Mouse (Mus musculus) CH12.LX (cell line): ENCODE measurements around the gene Siah2. TPM values are rescaled to one million over a fixed set of nuclear protein-coding genes. Genes with fewer than 3 reads are reported as not detected.

Experiments used
- DNase-seq: peaks from one replicate; pipeline ENCODE4 v3.0.0-alpha.2; 2013; ENCODE audit errors: extremely low read depth
- H3K27ac ChIP-seq: 2 replicates; pipeline ENCODE4 v1.5.1; 2012; ENCODE audit warnings: low read depth, mild to moderate bottlenecking, control low read depth, moderate library complexity; ENCODE audit not compliant: insufficient read depth
- H3K27me3 ChIP-seq: replicated peaks from 2 replicates; pipeline ENCODE3; 2012; ENCODE audit warnings: inconsistent platforms
- H3K36me3 ChIP-seq, 2 experiments: replicated peaks in 1 of 2; 2 replicates each; pipeline versions ENCODE3 to v1.6.1; 2012; ENCODE audit warnings: inconsistent platforms in 1 of 2, low read length in 1 of 2, mild to moderate bottlenecking in 1 of 2, mixed read lengths in 1 of 2, moderate library complexity in 1 of 2; ENCODE audit not compliant: control insufficient read depth in 1 of 2, insufficient read depth in 1 of 2
- H3K4me1 ChIP-seq, 2 experiments: 2 replicates each; pipeline ENCODE4 v1.6.1; 2012; ENCODE audit warnings: inconsistent platforms in 1 of 2, moderate library complexity in 1 of 2; ENCODE audit not compliant: insufficient read depth in 2 of 2, control insufficient read depth in 1 of 2
- H3K4me2 ChIP-seq: 2 replicates; pipeline ENCODE4 v1.6.1; 2012; ENCODE audit warnings: low read depth, mild to moderate bottlenecking, control low read depth; ENCODE audit not compliant: poor library complexity, insufficient read depth, severe bottlenecking
- H3K4me3 ChIP-seq, 3 experiments: fragments of 150-350 bp in 1 of 3; sonication (generic) in 1 of 3; replicated peaks in 1 of 3; 2 replicates each; pipeline versions ENCODE3 to v1.5.1; 2011 to 2012; ENCODE audit warnings: low read depth in 2 of 3, low read length in 2 of 3, mild to moderate bottlenecking in 2 of 3, moderate library complexity in 2 of 3, control low read depth in 1 of 3, improper control_type of control experiment in 1 of 3, inconsistent platforms in 1 of 3, mixed read lengths in 1 of 3; ENCODE audit not compliant: poor library complexity in 1 of 3
- H3K79me2 ChIP-seq: replicated peaks from 2 replicates; pipeline ENCODE4 v1.6.1; 2012; ENCODE audit warnings: mild to moderate bottlenecking, moderate library complexity; ENCODE audit not compliant: control insufficient read depth, poor library complexity, insufficient read depth, severe bottlenecking; ENCODE audit errors: extremely low read depth
- H3K9ac ChIP-seq: 2 replicates; pipeline ENCODE4 v1.6.1; 2012; ENCODE audit warnings: low read depth, mild to moderate bottlenecking, control low read depth, moderate library complexity; ENCODE audit not compliant: insufficient read depth
- H3K9me3 ChIP-seq: replicated peaks from 2 replicates; pipeline ENCODE3; 2012; ENCODE audit warnings: low read length, inconsistent platforms, mixed read lengths
- ELF1 ChIP-seq: IDR thresholded peaks from 2 replicates; pipeline ENCODE4 v1.6.1; 2014; ENCODE audit warnings: low read depth, mild to moderate bottlenecking, inconsistent platforms, low read length, improper control_type of control experiment
- EP300 ChIP-seq: IDR thresholded peaks from 2 replicates; pipeline ENCODE4 v1.6.1; 2011; ENCODE audit warnings: low read length, improper control_type of control experiment
- GABPA ChIP-seq: IDR thresholded peaks from 2 replicates; pipeline ENCODE4 v1.6.1; 2012; ENCODE audit warnings: low read depth, low read length, improper control_type of control experiment, inconsistent platforms; ENCODE audit not compliant: insufficient replicate concordance
- HCFC1 ChIP-seq: IDR thresholded peaks from 2 replicates; pipeline ENCODE4 v1.6.1; 2012; ENCODE audit warnings: low read depth, mild to moderate bottlenecking, inconsistent platforms, low read length, improper control_type of control experiment
- IRF4 ChIP-seq: IDR thresholded peaks from 2 replicates; pipeline ENCODE4 v1.6.1; 2014; ENCODE audit warnings: low read depth, mild to moderate bottlenecking, inconsistent platforms, low read length, improper control_type of control experiment
- KAT2A ChIP-seq: IDR thresholded peaks from 2 replicates; pipeline ENCODE4 v1.6.1; 2012; ENCODE audit warnings: low read length, improper control_type of control experiment, inconsistent platforms; ENCODE audit not compliant: insufficient replicate concordance
- MAFK ChIP-seq: IDR thresholded peaks from 2 replicates; pipeline ENCODE4 v1.6.1; 2011; ENCODE audit warnings: low read length, improper control_type of control experiment; ENCODE audit not compliant: insufficient replicate concordance
- MAX ChIP-seq: IDR thresholded peaks from 2 replicates; pipeline ENCODE4 v1.6.1; 2011; ENCODE audit warnings: low read length, improper control_type of control experiment
- MEF2A ChIP-seq: IDR thresholded peaks from 2 replicates; pipeline ENCODE4 v1.6.1; 2014; ENCODE audit warnings: low read depth, mild to moderate bottlenecking, inconsistent platforms, low read length, improper control_type of control experiment, borderline replicate concordance
- MXI1 ChIP-seq: IDR thresholded peaks from 2 replicates; pipeline ENCODE4 v1.6.1; 2011; ENCODE audit warnings: mild to moderate bottlenecking, low read depth, low read length, improper control_type of control experiment
- PAX5 ChIP-seq: IDR thresholded peaks from 2 replicates; pipeline ENCODE4 v1.6.1; 2012; ENCODE audit warnings: low read length, inconsistent platforms, mixed read lengths
- POLR2A ChIP-seq: IDR thresholded peaks from 2 replicates; pipeline ENCODE4 v1.6.1; 2011; ENCODE audit warnings: low read depth, mild to moderate bottlenecking, improper control_type of control experiment, low read length
- POLR2AphosphoS2 ChIP-seq: IDR thresholded peaks from 2 replicates; pipeline ENCODE4 v1.6.1; 2011; ENCODE audit warnings: low read depth, low read length, improper control_type of control experiment
- RAD21 ChIP-seq: IDR thresholded peaks from 2 replicates; pipeline ENCODE4 v1.6.1; 2011; ENCODE audit warnings: low read depth, mild to moderate bottlenecking, low read length, improper control_type of control experiment, moderate library complexity
- SIN3A ChIP-seq: IDR thresholded peaks from 2 replicates; pipeline ENCODE4 v1.6.1; 2012; ENCODE audit warnings: low read length, improper control_type of control experiment, inconsistent platforms
- SMC3 ChIP-seq: IDR thresholded peaks from 2 replicates; pipeline ENCODE4 v1.6.1; 2011; ENCODE audit warnings: low read depth, low read length, improper control_type of control experiment
- TBP ChIP-seq: conservative IDR thresholded peaks from 2 replicates; pipeline ENCODE4 v1.6.1; 2011; ENCODE audit warnings: low read depth, low read length, improper control_type of control experiment
- USF1 ChIP-seq: IDR thresholded peaks from 2 replicates; pipeline ENCODE4 v1.6.1; 2014; ENCODE audit warnings: low read depth, mild to moderate bottlenecking, inconsistent platforms, low read length, improper control_type of control experiment
- USF2 ChIP-seq: conservative IDR thresholded peaks from 2 replicates; pipeline ENCODE4 v1.6.1; 2011; ENCODE audit warnings: low read depth, low read length, improper control_type of control experiment
- ZC3H11A ChIP-seq: IDR thresholded peaks from 2 replicates; pipeline ENCODE4 v1.6.1; 2012; ENCODE audit warnings: low read depth, mild to moderate bottlenecking, inconsistent platforms, low read length, improper control_type of control experiment
- ZKSCAN1 ChIP-seq: IDR thresholded peaks from 2 replicates; pipeline ENCODE4 v1.6.1; 2012; ENCODE audit warnings: low read depth, inconsistent platforms, low read length, improper control_type of control experiment, borderline replicate concordance
- ZMIZ1 ChIP-seq: IDR thresholded peaks from 2 replicates; pipeline ENCODE4 v1.6.1; 2012; ENCODE audit warnings: low read depth, mild to moderate bottlenecking, inconsistent platforms, low read length, improper control_type of control experiment
- dilution Hi-C: fragments of 300-500 bp; cut with MboI; formaldehyde crosslinking; loops from 2 replicates; pipeline ENCODE4 v1.14.3; 2020; ENCODE audit warnings: low sequenced_read_pairs; ENCODE audit not compliant: extremely low pct_unique_long_range_greater_than_20kb, extremely low pct_ligation_motif_present
- in situ Hi-C: fragments of 300-500 bp; cut with MboI; formaldehyde crosslinking; loops from 3 replicates; pipeline ENCODE4 v1.14.3; 2019; ENCODE audit warnings: low sequenced_read_pairs, low pct_ligation_motif_present, low pct_unique_long_range_greater_than_20kb, mixed read lengths
- polyA plus RNA-seq: library from polyadenylated mRNA; unstranded; fragments of >175 nt; gene quantifications from 2 replicates; pipeline ENCODE4 v1.2.1, GENCODE M21; 2012; ENCODE audit warnings: low read depth; ENCODE audit not compliant: insufficient read length
- total RNA-seq, 2 experiments: library from RNA; depleted of rRNA; stranded (reverse); fragments of 300-350 nt in 1 of 2; fragments of >200 nt in 1 of 2; gene quantifications; 2 replicates each; pipeline ENCODE4 v1.2.3; 2012 to 2014

The Siah2 gene
- total and polyA plus RNA-seq, 3 experiments = 104 to 142 (median 140) TPM

- no peak overlapping the region for H3K9ac ChIP-seq
- no peak for DNase-seq
- H3K4me1 ChIP-seq = peaks cover 0 to 27% of the 10 kb centered on the region in 2 experiments; a peak in 3 of 4 replicates
- dilution Hi-C loops (no loop called here), in situ Hi-C loops (loop anchor here (5.0 kb wide), 1 partner anchor 57 kb away; no protein-coding TSS in a partner anchor)
- no peaks in the 10 kb centered on the region for H3K27me3 ChIP-seq
- H3K27ac ChIP-seq = no peak overlapping the region
- H3K36me3 ChIP-seq = peaks cover 0 to 57% of the 10 kb centered on the region in 2 experiments
- no peaks in the 10 kb centered on the region for H3K79me2 ChIP-seq
- TF ChIP-seq PAX5 (no peak), TBP (no peak), EP300 (no peak), ZC3H11A (no peak), HCFC1 (no peak), ELF1 (no peak), ZMIZ1 (no peak), IRF4 (no peak), KAT2A (no peak), MEF2A (no peak), USF2 (no peak), POLR2AphosphoS2 (no peak)
- no peak overlapping the region for H3K4me3 ChIP-seq
- no peak overlapping the region for H3K4me2 ChIP-seq
- no peaks in the 10 kb centered on the region for H3K9me3 ChIP-seq
Observed at GRCm38 (mm10) chr3:58724815-58725214, 32.6 kb upstream of the Siah2 start.

GRCm38 (mm10) chr3:58723656-58724055, 31.5 kb upstream of the Siah2 start:
- Histone ChIP-seq H3K9ac (no peak overlapping the region), H3K27ac (no peak overlapping the region), H3K4me2 (no peak overlapping the region), H3K4me1 (peaks cover 0 to 27% of the 10 kb centered on the region in 2 experiments; a peak in 3 of 4 replicates), H3K27me3 (no peaks in the 10 kb centered on the region), H3K79me2 (no peaks in the 10 kb centered on the region), H3K9me3 (no peaks in the 10 kb centered on the region), H3K36me3 (peaks cover 0 to 60% of the 10 kb centered on the region in 2 experiments), H3K4me3 (no peak overlapping the region)
- in situ Hi-C loops = loop anchor here (5.0 kb wide), 1 partner anchor 59 kb away; no protein-coding TSS in a partner anchor
- dilution Hi-C loops = no loop called here
- no peak for TF ChIP-seq RAD21
- no peak for TF ChIP-seq MAX
- no peak for TF ChIP-seq POLR2AphosphoS2
- no peak for TF ChIP-seq SMC3
- no peak for TF ChIP-seq MAFK
- no peak for TF ChIP-seq ZMIZ1
- no peak for TF ChIP-seq ZKSCAN1
- no peak for TF ChIP-seq MXI1
- no peak for TF ChIP-seq GABPA
- TF ChIP-seq POLR2A = no peak
- no peak for TF ChIP-seq SIN3A
- TF ChIP-seq HCFC1 = no peak
- no peak for TF ChIP-seq EP300
- no peak for TF ChIP-seq TBP
- TF ChIP-seq USF1 = no peak
- no peak for DNase-seq
